Comparison of ENCODE assay signal across 12 mouse cellular contexts in the genomic region with DNA sequence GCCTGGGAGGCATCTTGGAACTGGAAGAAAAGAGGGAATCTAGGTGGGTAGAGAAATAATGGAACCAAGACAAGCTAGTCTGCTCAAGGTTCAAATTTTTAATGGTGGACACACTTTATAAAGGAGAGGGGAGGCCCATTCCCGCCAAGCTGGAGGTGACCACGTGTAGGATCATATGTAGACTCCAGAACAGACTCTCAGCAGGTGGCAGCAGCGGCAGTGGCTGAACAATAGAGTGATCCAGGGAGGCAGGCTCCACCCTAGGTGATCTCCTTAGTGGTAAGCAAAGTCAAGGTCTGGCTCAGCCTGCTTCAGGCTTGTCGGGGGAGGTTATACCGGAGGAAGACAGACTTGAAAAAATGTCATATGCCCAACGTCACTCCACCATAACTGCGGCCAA. TPM values are rescaled to one million over a fixed set of nuclear protein-coding genes. Genes with fewer than 3 reads are reported as not detected.
"Had no signal": no experiment of that assay in that cellular context is flagged by ENCODE, and none has a peak within 500 bp of the region (broad histone marks: within the 10 kb centered on the region; RNA-seq: fewer than 3 reads in every experiment).

No protein-coding gene starts in this region.

RNA-seq across cellular contexts. Expression of a gene that starts 55.9 kb away (rescaled TPM):
- polyA plus RNA-seq: heart, embryonic 10.5 days; heart, embryonic 14.5 days; hindbrain, embryonic 10.5 days; hindbrain, embryonic 12.5 days; hindbrain, embryonic 14.5 days; inflammation-experienced regulatory T-cells, adult 6 months; intestine, postnatal 0 days; large intestine, adult 2 months; liver, adult 2 months; liver, embryonic 12.5 days; liver, embryonic 14.5 days; liver, embryonic 16.5 days had no signal
